9 mouse cellular contexts compared by ENCODE assay signal in genomic region chr13:71248261-71249031, GRCm38 (mm10).
DNase-seq lines count a peak whose midpoint lies in the region; ATAC-seq and TF ChIP-seq lines count a peak whose summit lies in the region.
"Had no signal": no experiment of that assay in that cellular context is flagged by ENCODE, and none has a peak within 500 bp of the region (broad histone marks: within the 10 kb centered on the region; RNA-seq: fewer than 3 reads in every experiment).

No protein-coding gene starts in this region.

- no peak overlapping the region for H3K9ac ChIP-seq in lung, embryonic 14.5 days
- no peak overlapping the region for H3K9ac ChIP-seq in lung, embryonic 16.5 days (ENCODE audit: low read length)

- intact Hi-C loops in gastrocnemius, adult 2 months (cut with DNase I), result no loop called here

- TF ChIP-seq POLR2A in brain, embryonic 14.5 days (IDR thresholded peaks at IDR 0.05; ENCODE audit: borderline replicate concordance, extremely low read depth, insufficient read depth, insufficient read length, poor library complexity, severe bottlenecking), result no peak

- ATAC-seq in lung, embryonic 14.5 days (ENCODE audit: insufficient read depth), result no peak
- ATAC-seq in lung, embryonic 16.5 days (ENCODE audit: low read depth), result peak; percentile 45; the same call in 1 of the 2 replicates

- peak; percentile 63 for TF ChIP-seq CTCF in lung, embryonic 14.5 days (IDR thresholded peaks at IDR 0.05; ENCODE audit: low read depth)
- peak; percentile 64 for TF ChIP-seq CTCF in brain, embryonic 14.5 days (IDR thresholded peaks at IDR 0.05; ENCODE audit: borderline replicate concordance, extremely low read depth, insufficient read depth, insufficient read length)
- no peak; the same call in 1 of the 2 replicates for TF ChIP-seq CTCF in gastrocnemius, adult 2 months (IDR thresholded peaks at IDR 0.05)

- peak; percentile 45 for DNase-seq in lung, embryonic 14.5 days
- DNase-seq in lung, adult 18-20 months, result no peak
- peak; percentile 72 for DNase-seq in brain, embryonic 14.5 days (ENCODE audit: low read depth)
- peak; percentile 68 for DNase-seq in hindbrain, embryonic 10.5 days (ENCODE audit: low spot score)
- no peak for DNase-seq in gastrocnemius, adult 2 months
- DNase-seq in thymus, postnatal 0 days (ENCODE audit: low spot score), result no peak
- DNase-seq in cerebellum, adult 8-10 months, result no peak

- H3K4me2 ChIP-seq in lung, embryonic 14.5 days, result no peak overlapping the region
- H3K4me2 ChIP-seq in lung, embryonic 16.5 days (ENCODE audit: low read depth, low read length), result no peak overlapping the region

- H3K4me1 ChIP-seq in lung, embryonic 14.5 days (ENCODE audit: insufficient read depth), result no peaks in the 10 kb centered on the region
- H3K4me1 ChIP-seq in hindbrain, embryonic 10.5 days (replicated peaks), result peaks cover 19% of the 10 kb centered on the region
- no peaks in the 10 kb centered on the region for H3K4me1 ChIP-seq in lung, embryonic 16.5 days (replicated peaks; ENCODE audit: control insufficient read depth, insufficient read depth, low read length)

- no peak overlapping the region for H3K27ac ChIP-seq in lung, embryonic 14.5 days (ENCODE audit: low read depth)
- H3K27ac ChIP-seq in hindbrain, embryonic 10.5 days, result peak overlapping the region; percentile 79
- H3K27ac ChIP-seq in lung, embryonic 16.5 days (ENCODE audit: low read length), result no peak overlapping the region
- no peak overlapping the region for H3K27ac ChIP-seq in gastrocnemius, adult 2 months

- H3K9me3 ChIP-seq in lung, embryonic 14.5 days (ENCODE audit: low read depth, low read length), result no peaks in the 10 kb centered on the region
- H3K9me3 ChIP-seq in hindbrain, embryonic 10.5 days, result no peaks in the 10 kb centered on the region
- H3K9me3 ChIP-seq in lung, embryonic 16.5 days (ENCODE audit: control insufficient read depth, low read length), result no peaks in the 10 kb centered on the region

- no peaks in the 10 kb centered on the region for H3K36me3 ChIP-seq in lung, embryonic 14.5 days (ENCODE audit: insufficient read depth)
- H3K36me3 ChIP-seq in hindbrain, embryonic 10.5 days, result no peaks in the 10 kb centered on the region
- H3K36me3 ChIP-seq in lung, embryonic 16.5 days (ENCODE audit: control insufficient read depth, insufficient read depth, low read length), result no peaks in the 10 kb centered on the region

- H3K4me3 ChIP-seq in lung, embryonic 14.5 days (ENCODE audit: low read depth, low read length), result no peak overlapping the region
- no peak overlapping the region for H3K4me3 ChIP-seq in hindbrain, embryonic 10.5 days
- H3K4me3 ChIP-seq in lung, embryonic 16.5 days (ENCODE audit: low read length), result no peak overlapping the region
- H3K4me3 ChIP-seq in gastrocnemius, adult 2 months, result no peak overlapping the region
- H3K4me3 ChIP-seq: myocyte had no signal

- no peaks in the 10 kb centered on the region for H3K27me3 ChIP-seq in lung, embryonic 14.5 days (ENCODE audit: insufficient read depth, low read length)
- peaks cover 8% of the 10 kb centered on the region for H3K27me3 ChIP-seq in hindbrain, embryonic 10.5 days (ENCODE audit: insufficient read depth, poor library complexity, severe bottlenecking)
- no peaks in the 10 kb centered on the region for H3K27me3 ChIP-seq in lung, embryonic 16.5 days (ENCODE audit: control insufficient read depth, insufficient read depth, low read depth, low read length)

- 48% methylated on average over 8 of the region's 8 CpGs for WGBS in lung, embryonic 14.5 days
- 34% methylated on average over 8 of the region's 8 CpGs for WGBS in hindbrain, embryonic 10.5 days
- 60% methylated on average over 7 of the region's 8 CpGs for WGBS in lung, embryonic 16.5 days

Comparison
In these comparisons a context has a peak if more than half of its experiments do, and no peak if none do; other contexts are left out.
1. DNase-seq: peak in lung, embryonic 14.5 days (single experiment), brain, embryonic 14.5 days (single experiment) and hindbrain, embryonic 10.5 days (single experiment); none in lung, adult 18-20 months (0 of 2), gastrocnemius, adult 2 months (single experiment), thymus, postnatal 0 days (single experiment) and cerebellum, adult 8-10 months (single experiment).